Mouse (Mus musculus): ENCODE measurements around the gene Mid1.
"Not testable (repeated sequence)": the region's sequence is repeated elsewhere in the genome, so short reads cannot be mapped to it uniquely, and the experiment has no call there.

The Mid1 gene

DNA sequence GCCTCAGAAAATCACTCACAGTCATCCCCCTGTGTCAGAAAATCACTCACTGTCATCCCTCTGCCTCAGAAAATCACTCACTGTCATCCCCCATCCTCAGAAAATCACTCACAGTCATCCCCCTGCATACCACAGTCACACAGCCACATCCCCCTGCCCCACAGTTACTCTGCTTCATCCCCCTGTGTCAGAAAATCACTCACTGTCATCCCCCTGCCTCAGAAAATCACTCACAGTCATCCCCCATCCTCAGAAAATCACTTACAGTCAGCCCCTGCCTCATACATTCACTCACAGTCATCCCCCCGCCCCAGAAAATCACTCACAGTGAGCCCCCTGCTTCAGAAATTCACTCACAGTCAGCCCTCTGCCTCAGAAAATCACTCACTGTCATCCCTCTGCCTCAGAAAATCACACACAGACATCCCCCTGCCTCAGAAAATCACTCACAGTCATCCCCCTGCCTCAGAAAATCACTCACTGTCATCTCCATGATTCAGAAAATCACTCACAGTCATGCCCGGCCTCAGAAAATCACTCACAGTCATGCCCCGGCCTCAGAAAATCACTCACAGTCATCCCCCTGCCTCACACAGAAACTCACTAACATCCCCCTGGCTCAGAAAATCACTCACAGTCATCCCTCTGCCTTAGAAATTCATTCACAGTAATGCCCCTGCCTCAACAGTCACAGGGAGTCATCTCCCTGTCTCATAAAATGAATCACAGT lies 315.1 kb downstream of the Mid1 start:
- DNase-seq (ENCODE audit: low read depth, low spot score) = not testable (repeated sequence)

- DNase-seq (ENCODE audit: low read depth, low spot score) = not testable (repeated sequence)
Measured at GRCm38 (mm10) chrX:170000642-170001387, 315.8 kb downstream of the Mid1 start.

GRCm38 (mm10) chrX:170001388-170001695 lies 316.3 kb downstream of the Mid1 start:
- DNase-seq (ENCODE audit: low read depth, low spot score) = not testable (repeated sequence)

DNA sequence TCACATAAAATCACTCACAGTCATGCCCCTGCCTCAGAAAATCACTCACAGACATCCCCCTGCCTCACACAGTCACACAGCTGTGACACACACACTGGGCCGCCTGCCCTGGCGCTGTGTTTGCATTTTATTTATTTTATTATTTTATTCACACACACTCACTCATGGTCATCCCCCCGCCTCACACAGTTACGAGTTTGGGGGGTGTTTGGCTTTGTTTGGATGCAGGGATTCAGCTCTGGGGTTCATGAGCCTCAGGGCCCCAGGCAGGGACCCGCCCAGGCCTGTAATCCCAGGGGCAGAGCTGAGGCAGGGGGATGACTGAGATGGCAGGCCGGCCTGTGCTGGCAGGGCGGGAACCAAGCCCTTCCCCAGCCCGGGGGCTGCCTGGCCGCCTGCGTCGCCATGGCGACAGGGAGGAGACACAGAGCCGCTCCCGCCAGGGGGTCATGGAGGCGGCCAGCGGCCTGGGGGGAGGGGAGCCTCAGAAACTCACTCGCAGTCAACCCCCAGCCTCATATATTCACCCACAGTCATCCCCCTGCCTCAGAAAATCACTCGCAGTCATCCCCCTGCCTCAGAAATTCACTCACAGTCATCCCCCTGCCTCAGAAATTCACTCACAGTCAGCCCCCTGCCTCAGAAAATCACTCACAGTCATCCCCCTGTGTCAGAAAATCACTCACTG lies 317.7 kb downstream of the Mid1 start:
- DNase-seq (ENCODE audit: low read depth, low spot score) = not testable (repeated sequence)

DNA sequence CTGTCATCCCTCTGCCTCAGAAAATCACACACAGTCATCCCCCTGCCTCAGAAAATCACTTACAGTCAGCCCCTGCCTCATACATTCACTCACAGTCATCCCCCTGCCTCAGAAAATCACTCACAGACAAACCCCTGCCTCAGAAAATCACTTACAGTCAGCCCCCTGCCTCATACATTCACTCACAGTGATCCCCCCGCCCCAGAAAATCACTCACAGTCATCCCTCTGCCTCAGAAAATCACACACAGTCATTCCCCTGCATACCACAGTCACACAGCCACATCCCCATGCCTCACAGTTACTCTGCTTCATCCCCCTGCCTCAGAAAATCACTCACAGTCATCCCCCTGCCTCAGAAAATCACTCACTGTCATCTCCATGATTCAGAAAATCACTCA lies 318.5 kb downstream of the Mid1 start:
- not testable (repeated sequence) for DNase-seq (ENCODE audit: low read depth, low spot score)

- DNase-seq (ENCODE audit: low read depth, low spot score) = not testable (repeated sequence)
Measured at GRCm38 (mm10) chrX:170004236-170004635, 319.2 kb downstream of the Mid1 start.

- DNase-seq (ENCODE audit: low read depth, low spot score) = not testable (repeated sequence)
Measured at GRCm38 (mm10) chrX:170004793-170005192, 319.8 kb downstream of the Mid1 start.

GRCm38 (mm10) chrX:170005194-170005593 lies 320.2 kb downstream of the Mid1 start:
- DNase-seq (ENCODE audit: low read depth, low spot score) = not testable (repeated sequence)

GRCm38 (mm10) chrX:170005695-170006297 lies 320.8 kb downstream of the Mid1 start:
- not testable (repeated sequence) for DNase-seq (ENCODE audit: low read depth, low spot score)

DNA sequence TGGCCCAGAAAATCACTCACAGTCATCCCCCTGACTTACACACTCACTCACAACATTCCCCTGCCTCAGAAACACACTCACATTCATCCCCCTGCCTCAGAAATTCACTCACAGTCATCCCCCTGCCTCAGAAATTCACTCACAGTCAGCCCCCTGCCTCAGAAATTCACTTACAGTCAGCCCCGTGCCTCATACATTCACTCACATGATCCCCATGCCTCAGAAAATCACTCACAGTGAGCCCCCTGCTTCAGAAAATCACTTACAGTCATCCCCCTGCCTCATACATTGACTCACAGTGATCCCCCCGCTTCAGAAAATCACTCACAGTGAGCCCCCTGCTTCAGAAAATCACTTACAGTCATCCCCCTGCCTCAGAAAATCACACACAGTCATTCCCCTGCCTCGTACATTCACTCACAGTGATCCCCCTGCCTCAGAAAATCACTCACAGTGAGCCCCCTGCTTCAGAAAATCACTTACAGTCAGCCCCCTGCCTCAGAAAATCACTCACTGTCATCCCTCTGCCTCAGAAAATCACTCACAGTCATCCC lies 321.8 kb downstream of the Mid1 start:
- DNase-seq (ENCODE audit: low read depth, low spot score) = not testable (repeated sequence)

GRCm38 (mm10) chrX:170007375-170008178 lies 322.6 kb downstream of the Mid1 start:
- not testable (repeated sequence) for DNase-seq (ENCODE audit: low read depth, low spot score)

GRCm38 (mm10) chrX:170008179-170008467 lies 323.1 kb downstream of the Mid1 start:
- DNase-seq (ENCODE audit: low read depth, low spot score) = not testable (repeated sequence)

GRCm38 (mm10) chrX:170008584-170008983 lies 323.6 kb downstream of the Mid1 start:
- DNase-seq (ENCODE audit: low read depth, low spot score) = not testable (repeated sequence)

DNA sequence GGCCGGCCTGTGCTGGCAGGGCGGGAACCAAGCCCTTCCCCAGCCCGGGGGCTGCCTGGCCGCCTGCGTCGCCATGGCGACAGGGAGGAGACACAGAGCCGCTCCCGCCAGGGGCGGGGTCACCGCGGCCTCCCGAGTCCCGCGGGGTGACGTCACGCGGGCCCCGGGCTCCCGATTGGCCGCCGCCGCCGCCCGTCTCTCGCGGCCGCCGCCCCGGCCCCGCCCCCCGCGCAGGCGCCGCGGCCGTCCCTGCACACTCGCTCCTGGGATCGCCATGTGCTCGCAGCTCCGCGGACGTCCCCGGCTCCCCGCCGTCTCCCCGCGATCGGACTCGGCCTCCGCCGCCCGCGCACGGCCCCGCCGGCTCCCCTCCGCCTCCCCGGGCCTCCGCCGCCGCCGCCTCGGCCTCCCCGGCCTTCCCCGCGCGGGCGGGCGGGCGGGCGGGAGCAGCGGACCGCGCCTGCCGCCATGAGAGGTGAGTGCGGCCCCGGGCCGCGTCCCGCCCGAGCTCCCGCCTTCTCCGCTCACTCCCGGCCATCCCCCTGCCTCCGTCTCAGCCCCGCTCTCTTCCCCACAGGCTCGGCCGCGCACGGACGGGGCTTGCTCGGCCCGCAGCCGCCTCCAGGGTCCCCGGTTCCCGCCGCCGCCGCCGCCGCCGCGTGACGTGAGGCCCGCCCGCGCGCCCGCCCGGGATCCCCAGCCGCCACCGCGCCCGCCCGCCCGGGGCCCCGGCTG lies 324.2 kb downstream of the Mid1 start, which contains the start of gene Gm21887:
Gene Gm21887, plus strand, starts transcription at position 644 of the 735 bp plus-strand sequence.
- DNase-seq (ENCODE audit: low read depth, low spot score) = peak; percentile 95

GRCm38 (mm10) chrX:170009801-170010221 lies 324.8 kb downstream of the Mid1 start:
- peak; percentile 100 for DNase-seq (ENCODE audit: low read depth, low spot score)

GRCm38 (mm10) chrX:170010581-170011528 lies 325.9 kb downstream of the Mid1 start:
- not testable (repeated sequence) for DNase-seq (ENCODE audit: low read depth, low spot score)

DNA sequence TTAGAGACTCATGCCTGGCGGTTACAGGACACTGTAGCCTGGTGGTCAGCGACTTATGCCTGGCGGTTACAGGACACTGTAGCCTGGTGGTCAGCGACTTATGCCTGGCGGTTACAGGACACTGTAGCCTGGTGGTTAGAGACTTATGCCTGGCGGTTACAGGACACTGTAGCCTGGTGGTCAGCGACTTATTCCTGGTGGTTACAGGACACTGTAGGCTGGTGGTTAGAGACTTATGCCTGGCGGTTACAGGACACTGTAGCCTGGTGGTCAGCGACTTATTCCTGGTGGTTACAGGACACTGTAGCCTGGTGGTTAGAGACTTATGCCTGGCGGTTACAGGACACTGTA lies 326.5 kb downstream of the Mid1 start:
- DNase-seq (ENCODE audit: low read depth, low spot score) = not testable (repeated sequence)

- DNase-seq (ENCODE audit: low read depth, low spot score) = not testable (repeated sequence)
Measured at GRCm38 (mm10) chrX:170013421-170013820, 328.4 kb downstream of the Mid1 start.

- not testable (repeated sequence) for DNase-seq (ENCODE audit: low read depth, low spot score)
Measured at GRCm38 (mm10) chrX:170014038-170014437, 329.0 kb downstream of the Mid1 start.

All from brain, embryonic 18.5 days (tissue).